Mouse (Mus musculus) forelimb bud, embryonic 11.5 days (tissue): ENCODE results near the gene Clptm1.

ENCODE experiments used
- DNase-seq: peaks from one replicate; pipeline ENCODE4 v3.0.0-alpha.2; 2012; ENCODE audit warnings: low read depth, low spot score

The Clptm1 gene

GRCm38 (mm10) chr7:19691873-19692865, 27.3 kb upstream of the Clptm1 start, which contains the start of gene Apoc1:
Gene Apoc1, minus strand, starts transcription at chr7:19692660.
- DNase-seq = no peak

- no peak for DNase-seq
These were observed 26.6 kb upstream of the Clptm1 start for GRCm38 (mm10) chr7:19691434-19691833.

- DNase-seq = no peak
These were observed 26.0 kb upstream of the Clptm1 start for GRCm38 (mm10) chr7:19690845-19691244.

GRCm38 (mm10) chr7:19688611-19689010, 23.8 kb upstream of the Clptm1 start:
- no peak for DNase-seq

- DNase-seq = no peak
These were observed 23.3 kb upstream of the Clptm1 start for GRCm38 (mm10) chr7:19688101-19688500.

GRCm38 (mm10) chr7:19686927-19687583, 22.2 kb upstream of the Clptm1 start:
- peak; percentile 54 for DNase-seq

- no peak for DNase-seq
These were observed 21.7 kb upstream of the Clptm1 start for GRCm38 (mm10) chr7:19686521-19686920.

GRCm38 (mm10) chr7:19685374-19685773, 20.5 kb upstream of the Clptm1 start:
- no peak for DNase-seq

GRCm38 (mm10) chr7:19683771-19684201, 19.0 kb upstream of the Clptm1 start:
- no peak for DNase-seq

- no peak for DNase-seq
These were observed 18.1 kb upstream of the Clptm1 start for GRCm38 (mm10) chr7:19682979-19683378.

- no peak for DNase-seq
These were observed 16.4 kb upstream of the Clptm1 start, which contains the start of the genes Gm44805 and Apoc4 for GRCm38 (mm10) chr7:19681202-19681694. Gene Gm44805, minus strand, starts transcription at chr7:19681423. Gene Apoc4, minus strand, starts transcription at chr7:19681479.

GRCm38 (mm10) chr7:19680702-19681101, 15.9 kb upstream of the Clptm1 start:
- DNase-seq = no peak

- no peak for DNase-seq
These were observed 14.1 kb upstream of the Clptm1 start for GRCm38 (mm10) chr7:19678901-19679300.

- DNase-seq = no peak
These were observed 13.0 kb upstream of the Clptm1 start, which contains the start of gene Apoc2 for GRCm38 (mm10) chr7:19677872-19678271. Gene Apoc2, minus strand, starts transcription at chr7:19677941.

- no peak for DNase-seq
These were observed 11.8 kb upstream of the Clptm1 start for GRCm38 (mm10) chr7:19676662-19677061.

- no peak for DNase-seq
These were observed 11.0 kb upstream of the Clptm1 start for GRCm38 (mm10) chr7:19675824-19676223.

GRCm38 (mm10) chr7:19673083-19673699, 8.4 kb upstream of the Clptm1 start:
- DNase-seq = no peak

- DNase-seq = no peak
These were observed 6.7 kb upstream of the Clptm1 start for GRCm38 (mm10) chr7:19671511-19671910.

GRCm38 (mm10) chr7:19668947-19669721, 4.3 kb upstream of the Clptm1 start:
- DNase-seq = peak; percentile 93

- no peak for DNase-seq
These were observed 2.6 kb upstream of the Clptm1 start for GRCm38 (mm10) chr7:19667434-19667833.

GRCm38 (mm10) chr7:19666750-19667149, 1.9 kb upstream of the Clptm1 start:
- DNase-seq = no peak
